In the genomic region with DNA sequence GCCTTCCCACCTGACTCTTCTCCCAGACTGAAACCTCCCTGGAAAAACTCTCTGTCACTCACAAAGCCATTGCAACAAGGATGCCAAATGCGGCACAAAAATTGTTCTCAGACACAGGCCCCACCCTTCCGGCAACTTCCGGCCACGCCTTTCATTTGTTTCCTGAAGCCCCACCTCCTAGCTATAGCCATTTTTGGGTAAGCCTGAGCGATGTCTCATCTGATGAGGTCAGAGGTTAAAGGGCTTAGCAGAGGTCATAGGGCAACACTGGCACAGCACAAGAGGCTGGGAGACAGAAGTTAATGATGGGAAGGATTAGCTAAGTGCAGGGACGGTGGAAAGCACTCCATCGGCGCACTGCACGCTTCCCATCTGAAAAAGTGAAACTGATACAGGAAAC, we compare ENCODE assay signal across 14 mouse cellular contexts. TPM values are rescaled to one million over a fixed set of nuclear protein-coding genes. Genes with fewer than 3 reads are reported as not detected.
DNase-seq lines count a peak whose midpoint lies in the region; ATAC-seq lines count a peak whose summit lies in the region.
"Had no signal": no experiment of that assay in that cellular context is flagged by ENCODE, and none has a peak within 500 bp of the region (broad histone marks: within the 10 kb centered on the region; RNA-seq: fewer than 3 reads in every experiment).

No protein-coding gene starts in this region.

- 54% methylated on average over 9 of the region's 9 CpGs for WGBS in kidney, embryonic 14.5 days
- WGBS in liver, embryonic 11.5 days: 62% methylated on average over 9 of the region's 9 CpGs

- H3K9me3 ChIP-seq in kidney, embryonic 14.5 days (ENCODE audit: control insufficient read depth, low read length): no peaks in the 10 kb centered on the region
- H3K9me3 ChIP-seq in liver, embryonic 11.5 days (ENCODE audit: control insufficient read depth, low read length): no peaks in the 10 kb centered on the region
- H3K9me3 ChIP-seq: hindbrain, embryonic 15.5 days; neural tube, embryonic 12.5 days had no signal

- H3K36me3 ChIP-seq in kidney, embryonic 14.5 days (ENCODE audit: control insufficient read depth, insufficient read depth, low read length): 0 out of 2 replicates have a peak, but pooled peaks cover 2% of the 10 kb centered on the region
- H3K36me3 ChIP-seq in liver, embryonic 11.5 days (ENCODE audit: control insufficient read depth, insufficient read depth, low read length): no peaks in the 10 kb centered on the region

- H3K4me3 ChIP-seq in kidney, embryonic 14.5 days (ENCODE audit: low read length): no peak overlapping the region
- H3K4me3 ChIP-seq in liver, embryonic 11.5 days (ENCODE audit: low read depth, low read length): no peak overlapping the region
- H3K4me3 ChIP-seq: hindbrain, embryonic 15.5 days; neural tube, embryonic 12.5 days had no signal

- H3K9ac ChIP-seq in kidney, embryonic 14.5 days (ENCODE audit: low read depth, low read length): no peak overlapping the region
- H3K9ac ChIP-seq in liver, embryonic 11.5 days (ENCODE audit: low read depth, low read length): no peak overlapping the region
- H3K9ac ChIP-seq: hindbrain, embryonic 15.5 days; neural tube, embryonic 12.5 days had no signal

- no peak for ATAC-seq in kidney, embryonic 14.5 days (ENCODE audit: low FRiP score, low TSS enrichment)
- no peak for ATAC-seq in liver, embryonic 11.5 days (replicated peaks; ENCODE audit: low FRiP score)
- 0 out of 2 replicates have a peak, but pooled peaks have one; percentile 58 for ATAC-seq in monocyte, adult 5-6 weeks (replicated peaks; ENCODE audit: insufficient number of reproducible peaks, low FRiP score, low TSS enrichment, poor library complexity, severe bottlenecking)
- no peak for ATAC-seq in cerebellum, adult (ENCODE audit: insufficient number of reproducible peaks, low FRiP score, low TSS enrichment)

- H3K4me1 ChIP-seq in kidney, embryonic 14.5 days (ENCODE audit: control insufficient read depth, insufficient read depth, low read length): peaks cover 12% of the 10 kb centered on the region
- peaks cover 8% of the 10 kb centered on the region for H3K4me1 ChIP-seq in liver, embryonic 11.5 days (replicated peaks; ENCODE audit: control insufficient read depth, insufficient read depth, low read length)

- no peaks in the 10 kb centered on the region for H3K27me3 ChIP-seq in kidney, embryonic 14.5 days (ENCODE audit: control insufficient read depth, insufficient read depth, low read length)
- peaks cover 24% of the 10 kb centered on the region for H3K27me3 ChIP-seq in liver, embryonic 11.5 days (replicated peaks; ENCODE audit: control insufficient read depth, insufficient read depth, low read length)
- H3K27me3 ChIP-seq: hindbrain, embryonic 15.5 days; neural tube, embryonic 12.5 days had no signal

- no peak for DNase-seq in kidney, postnatal 25 days
- DNase-seq in embryo, embryonic 10 days (ENCODE audit: low spot score): peak; percentile 56
- no peak for DNase-seq in liver, embryonic 11.5 days (ENCODE audit: low spot score)
- no peak for DNase-seq in layer of hippocampus, adult 9-10 months (ENCODE audit: low spot score)
- DNase-seq in left cerebral cortex, adult 18-20 months (ENCODE audit: low spot score in 2 of 2): no peak
- DNase-seq: adrenal gland, adult 2 months had no signal

- H3K27ac ChIP-seq in kidney, embryonic 14.5 days (ENCODE audit: low read depth, low read length): no peak overlapping the region
- H3K27ac ChIP-seq in liver, embryonic 11.5 days (ENCODE audit: low read depth, low read length): no peak overlapping the region
- H3K27ac ChIP-seq: hindbrain, embryonic 15.5 days; neural tube, embryonic 12.5 days had no signal

- H3K4me2 ChIP-seq in kidney, embryonic 14.5 days (replicated peaks; ENCODE audit: low read depth, low read length): 0 out of 2 replicates have a peak overlapping the region, but pooled peaks have one; percentile 8
- peak overlapping the region; percentile 2; the same call in 1 of the 2 replicates for H3K4me2 ChIP-seq in liver, embryonic 11.5 days
- H3K4me2 ChIP-seq: hindbrain, embryonic 15.5 days; neural tube, embryonic 12.5 days had no signal

RNA-seq across cellular contexts. Expression of gene Serinc2, which starts 12.4 kb away (rescaled TPM):
- 42.7 and 44.9 TPM in 2 replicates for polyA plus RNA-seq in kidney, embryonic 14.5 days (2014; fragmentation: Nextera tagmentation; extraction: Ambion mirVana)
- 6.1 and 6.8 TPM in 2 replicates for polyA plus RNA-seq in liver, embryonic 11.5 days (2014; fragmentation: Nextera tagmentation; extraction: Ambion mirVana)
- total RNA-seq in monocyte, adult 5-6 weeks (2017): not detected in 3 replicates
- 10 to 100 TPM; 11.5 to 12.8 TPM for total RNA-seq in left cerebral cortex, adult 18-20 months (2021)
- total RNA-seq: common myeloid progenitor, adult 5-6 weeks; granulocyte monocyte progenitor cell, adult 5-6 weeks had no signal

RNA-seq across cellular contexts. Expression of gene Fabp3, which starts 41.8 kb away (rescaled TPM):
- polyA plus RNA-seq in kidney, embryonic 14.5 days (2014; fragmentation: Nextera tagmentation; extraction: Ambion mirVana): 15.7 and 16.0 TPM in 2 replicates
- polyA plus RNA-seq in liver, embryonic 11.5 days (2014; fragmentation: Nextera tagmentation; extraction: Ambion mirVana): 5.0 and 6.4 TPM in 2 replicates
- total RNA-seq in monocyte, adult 5-6 weeks (2017): 1.0 TPM in 1 of 3 replicates, not detected in the others
- 100 to 1,000 TPM; 135 to 150 TPM for total RNA-seq in left cerebral cortex, adult 18-20 months (2021)
- total RNA-seq: common myeloid progenitor, adult 5-6 weeks; granulocyte monocyte progenitor cell, adult 5-6 weeks had no signal

RNA-seq across cellular contexts. Expression of gene Gm10570, which starts 41.9 kb away (rescaled TPM):
- polyA plus RNA-seq in kidney, embryonic 14.5 days (2014; fragmentation: Nextera tagmentation; extraction: Ambion mirVana): not detected in 2 replicates
- not detected in 2 replicates for polyA plus RNA-seq in liver, embryonic 11.5 days (2014; fragmentation: Nextera tagmentation; extraction: Ambion mirVana)
- not detected in 3 replicates for total RNA-seq in monocyte, adult 5-6 weeks (2017)
- total RNA-seq in left cerebral cortex, adult 18-20 months (2021): under 1 TPM in 1 of 2 experiments, not detected in 1; 0.75 TPM
- total RNA-seq: adrenal gland, adult 2 months; common myeloid progenitor, adult 5-6 weeks; granulocyte monocyte progenitor cell, adult 5-6 weeks had no signal
- polyA plus RNA-seq: liver, embryonic 16.5 days; neural tube, embryonic 12.5 days had no signal

RNA-seq across cellular contexts. Expression of gene Gm853, which starts 44.4 kb away (rescaled TPM):
- polyA plus RNA-seq in kidney, embryonic 14.5 days (2014; fragmentation: Nextera tagmentation; extraction: Ambion mirVana): not detected in 2 replicates
- polyA plus RNA-seq in liver, embryonic 11.5 days (2014; fragmentation: Nextera tagmentation; extraction: Ambion mirVana): not detected in 2 replicates
- total RNA-seq in monocyte, adult 5-6 weeks (2017): not detected in 3 replicates
- not detected for total RNA-seq in left cerebral cortex, adult 18-20 months (2021)
- total RNA-seq: adrenal gland, adult 2 months; common myeloid progenitor, adult 5-6 weeks; granulocyte monocyte progenitor cell, adult 5-6 weeks had no signal
- polyA plus RNA-seq: adrenal gland, adult 2 months; liver, embryonic 16.5 days; neural tube, embryonic 12.5 days had no signal

Comparison
In these comparisons a context has a peak if more than half of its experiments do, and no peak if none do; other contexts are left out.
1. RNA of gene Serinc2, which starts 12.4 kb away (total RNA-seq): 11.5 to 12.8 TPM in left cerebral cortex, adult 18-20 months; not detected in monocyte, adult 5-6 weeks; every median in the first group is over 10 times any median in the second.
2. RNA of gene Fabp3, which starts 41.8 kb away (total RNA-seq): 135 to 150 TPM in left cerebral cortex, adult 18-20 months; 1.0 TPM in monocyte, adult 5-6 weeks; every median in the first group is over 10 times any median in the second.